Mouse (Mus musculus): ENCODE measurements around the gene Amotl1.
A peak's percentile ranks its signal among the peaks of the same experiment; 100 is the strongest.

Gene Amotl1

DNA sequence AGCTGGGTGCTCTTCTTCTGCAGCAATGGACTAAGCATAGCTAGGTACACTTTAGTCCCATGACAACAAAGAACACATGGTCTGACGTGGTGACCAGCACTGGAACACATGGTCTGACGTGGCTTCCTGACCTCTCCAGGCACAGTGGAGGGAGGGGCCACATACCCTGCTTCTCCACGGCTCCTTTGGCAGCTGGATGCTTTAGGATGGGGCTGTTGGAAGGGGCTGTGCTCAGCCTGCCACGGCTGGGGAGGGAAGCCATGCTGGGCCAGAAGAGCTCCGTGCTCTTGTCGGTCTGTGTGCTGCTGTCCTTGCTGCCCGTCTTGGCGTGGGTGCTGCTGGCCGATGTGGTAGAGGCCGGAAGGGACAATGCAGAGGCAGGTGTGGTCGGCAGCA, 96.5 kb downstream of the Amotl1 start:
- DNase-seq (ENCODE audit: low read depth, low spot score) = no peak

DNA sequence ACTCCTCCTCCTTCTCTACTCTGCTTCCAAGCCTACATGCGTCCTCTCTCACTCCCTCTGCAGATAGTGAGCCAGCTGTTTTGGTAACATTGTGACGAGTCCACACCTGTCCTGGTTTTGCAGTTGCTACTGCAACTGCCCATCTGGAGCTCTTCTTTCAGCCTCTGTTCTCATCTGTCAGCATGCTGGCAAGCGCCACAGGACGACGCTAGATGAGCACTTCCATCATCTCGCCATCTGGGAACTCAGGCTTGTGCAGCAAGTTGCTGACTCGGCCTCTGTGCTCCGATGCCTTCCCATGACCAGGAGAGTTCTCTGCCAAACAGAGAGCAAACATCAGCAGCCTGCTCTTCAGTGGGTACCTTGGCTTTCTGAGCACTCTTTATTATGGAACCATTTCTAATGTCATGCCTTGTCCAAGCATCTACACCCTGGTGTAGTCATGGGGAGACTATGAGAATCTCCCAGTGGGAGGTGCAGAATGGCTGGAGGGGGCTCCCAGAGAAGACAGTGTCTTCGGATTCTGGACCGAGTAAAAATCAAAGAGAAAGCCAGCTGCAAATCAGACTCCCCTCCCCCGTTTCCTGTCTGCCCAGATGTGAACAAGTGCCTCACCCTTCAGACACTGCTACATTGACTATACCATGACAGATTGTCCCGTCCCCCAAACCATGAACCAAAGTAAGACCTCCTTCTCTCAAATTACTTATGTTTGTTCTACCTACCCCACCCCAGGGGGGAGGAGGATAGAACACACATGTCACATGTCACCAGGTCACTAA, 97.1 kb downstream of the Amotl1 start:
- no peak for DNase-seq (ENCODE audit: low read depth, low spot score)

GRCm38 (mm10) chr9:14544034-14544757, 100.7 kb downstream of the Amotl1 start:
- DNase-seq (ENCODE audit: low read depth, low spot score) = peak; percentile 25

DNA sequence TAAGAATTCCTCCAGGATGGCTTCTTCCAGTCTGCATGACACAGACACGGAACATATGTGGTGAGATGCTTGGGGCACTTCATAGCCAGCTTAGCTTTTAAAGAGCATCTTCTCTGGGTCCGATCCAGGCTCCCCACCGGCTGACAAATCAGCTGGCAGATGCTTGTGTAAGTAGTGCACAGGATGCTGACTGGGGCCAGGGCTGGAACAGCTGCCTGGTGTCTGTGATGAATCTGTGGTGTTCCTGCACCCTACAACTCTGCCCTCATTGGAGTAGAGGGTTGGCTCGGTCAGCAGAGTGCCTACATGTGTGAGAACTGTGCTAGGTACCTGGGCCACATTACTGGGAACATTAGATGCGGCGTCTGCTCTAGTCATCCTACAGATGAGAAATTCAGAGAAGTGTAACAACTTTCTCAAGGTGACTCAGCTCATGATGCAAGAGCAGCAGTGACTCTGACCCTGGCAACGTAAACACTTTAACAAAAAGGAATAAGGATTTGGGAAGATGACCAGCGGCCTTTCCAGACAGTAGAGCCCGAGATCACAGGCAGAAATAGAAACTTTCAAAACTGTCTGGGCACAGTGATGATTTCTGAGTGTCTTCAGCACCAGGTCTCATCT, 109.9 kb downstream of the Amotl1 start:
- no peak for DNase-seq (ENCODE audit: low read depth, low spot score)

- no peak for DNase-seq (ENCODE audit: low read depth, low spot score)
These were observed 111.2 kb downstream of the Amotl1 start for GRCm38 (mm10) chr9:14533659-14534058.

DNA sequence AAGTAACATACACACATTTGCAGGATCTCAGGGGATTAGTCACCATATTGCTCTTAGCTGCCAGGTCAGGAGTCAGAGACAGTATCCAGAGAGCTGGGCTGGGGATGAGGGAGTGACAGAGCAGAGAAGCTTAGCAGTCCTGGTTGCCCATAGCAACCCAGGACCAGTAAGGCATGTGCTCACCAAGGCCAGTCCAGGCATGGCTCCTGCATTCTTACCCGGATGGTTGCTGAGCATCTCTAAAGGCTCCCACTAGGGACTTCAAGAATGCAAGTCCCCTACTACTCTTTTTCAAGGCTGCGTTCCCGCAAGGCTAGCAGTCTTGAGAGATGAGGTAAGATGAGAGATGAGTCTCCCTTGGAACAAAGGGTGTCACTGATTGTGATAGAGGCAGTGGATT, 112.6 kb downstream of the Amotl1 start:
- peak; percentile 59 for DNase-seq (ENCODE audit: low read depth, low spot score)

- peak; percentile 33 for DNase-seq (ENCODE audit: low read depth, low spot score)
These were observed 114.9 kb downstream of the Amotl1 start for GRCm38 (mm10) chr9:14530004-14530403.

DNA sequence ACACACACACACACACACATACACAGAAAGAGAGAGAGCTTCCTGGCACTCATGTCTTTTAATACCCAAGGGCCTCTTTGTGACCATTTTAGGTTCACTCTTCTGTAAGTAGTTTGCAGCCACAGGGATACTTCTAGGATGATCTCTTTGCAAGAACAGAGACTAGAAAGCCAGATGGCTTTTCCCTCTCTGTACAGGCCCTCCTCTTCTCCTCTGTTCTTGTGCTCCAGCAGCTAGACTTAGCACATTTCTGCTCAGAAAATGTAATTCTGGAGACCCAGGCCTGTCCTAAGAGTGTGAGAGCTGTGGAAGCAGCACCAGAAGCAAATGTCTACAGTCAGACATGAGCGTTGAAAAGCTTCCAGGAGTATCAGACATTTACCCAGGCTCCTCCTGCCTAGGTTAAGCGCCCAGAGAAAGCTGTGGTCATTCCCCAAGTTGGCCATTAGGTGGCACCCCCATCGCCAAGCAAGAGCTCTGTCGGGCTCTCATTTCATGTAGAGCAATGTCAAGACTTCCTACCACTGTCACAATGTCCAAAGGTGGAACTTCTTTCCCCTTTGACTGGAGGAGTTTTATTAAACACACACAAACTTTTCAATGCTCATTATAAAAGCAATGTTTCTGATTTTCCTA, 121.3 kb downstream of the Amotl1 start:
- DNase-seq (ENCODE audit: low read depth, low spot score) = peak; percentile 77

- DNase-seq (ENCODE audit: low read depth, low spot score) = no peak
These were observed 123.2 kb downstream of the Amotl1 start for GRCm38 (mm10) chr9:14521695-14522094.

GRCm38 (mm10) chr9:14520971-14521670, 123.7 kb downstream of the Amotl1 start:
- DNase-seq (ENCODE audit: low read depth, low spot score) = no peak

DNA sequence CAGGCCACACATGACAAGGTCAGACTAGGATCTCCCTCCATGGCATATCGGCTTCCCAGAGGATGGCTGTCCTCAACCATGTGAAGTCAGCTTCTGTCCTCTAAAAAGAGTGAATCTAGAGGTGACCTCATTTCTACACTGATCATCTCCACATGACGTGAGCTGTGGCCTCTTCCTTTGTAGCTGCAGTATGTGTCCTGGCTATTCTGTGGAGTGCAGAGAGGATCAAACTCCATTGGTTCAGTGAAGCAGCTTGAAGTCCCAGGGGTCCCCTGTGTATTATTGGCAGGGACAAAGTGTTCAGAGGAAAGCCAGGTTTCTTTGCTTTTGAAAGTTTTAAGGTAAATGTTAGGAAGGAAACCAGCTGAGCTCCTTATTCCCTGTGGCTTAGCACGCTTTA, 126.8 kb downstream of the Amotl1 start:
- DNase-seq (ENCODE audit: low read depth, low spot score) = no peak

DNA sequence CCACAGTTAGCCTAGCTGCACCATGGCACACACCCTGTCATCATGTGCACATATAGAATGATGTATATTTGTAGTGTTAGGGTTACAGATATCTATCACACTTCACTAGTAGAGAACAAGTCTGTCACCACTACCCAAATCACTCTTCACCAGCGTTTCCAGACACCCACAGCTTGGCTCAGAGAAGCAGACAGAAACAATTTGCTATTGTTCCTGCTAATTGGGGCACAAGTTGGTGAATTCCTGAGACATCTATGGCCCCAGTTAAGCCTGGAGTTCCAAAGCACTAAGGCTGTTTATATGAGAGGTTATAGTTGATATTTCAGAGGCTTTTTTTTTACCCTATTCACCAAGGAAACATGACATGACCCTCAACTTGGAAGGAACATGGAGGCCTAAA, 127.6 kb downstream of the Amotl1 start:
- DNase-seq (ENCODE audit: low read depth, low spot score) = no peak

DNA sequence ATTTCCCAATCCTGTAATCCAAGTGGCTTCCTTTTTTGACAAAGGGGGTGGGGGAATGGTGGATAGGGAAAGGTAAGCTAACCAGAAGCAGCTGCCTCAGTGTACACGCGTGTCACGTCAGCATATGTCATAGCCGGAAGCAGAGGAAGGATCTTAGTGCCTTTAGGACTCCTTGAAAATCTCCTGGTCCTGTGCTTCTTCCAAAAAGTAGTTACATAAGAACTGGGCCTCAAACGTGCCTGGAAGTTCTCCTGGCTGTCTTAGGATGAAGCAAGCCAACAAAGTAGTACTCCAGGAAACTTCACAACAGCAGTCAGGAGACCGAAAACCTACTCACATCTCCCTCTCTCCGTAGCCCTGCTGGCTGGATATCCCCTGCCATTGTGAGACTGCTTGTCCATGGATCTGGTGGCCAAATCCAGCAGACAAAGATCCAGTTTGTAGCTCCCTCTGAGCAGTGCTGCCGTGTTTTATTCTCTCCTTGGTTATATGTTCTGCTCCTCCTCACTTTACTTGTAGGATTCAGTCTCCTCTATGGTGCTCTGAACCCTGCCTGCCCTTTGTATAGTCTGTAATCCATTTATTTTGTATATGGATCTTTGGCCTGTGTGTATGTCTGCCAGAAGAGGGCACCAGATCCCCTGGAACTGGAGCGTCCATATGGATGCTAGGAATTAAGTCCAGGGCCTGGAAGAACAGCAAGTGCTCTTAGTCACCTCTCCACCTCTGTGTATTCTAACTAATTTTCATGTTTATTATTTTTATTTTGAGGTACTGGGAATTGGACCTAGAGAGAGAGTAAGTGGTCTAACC, 132.0 kb downstream of the Amotl1 start:
- DNase-seq (ENCODE audit: low read depth, low spot score) = peak; percentile 57

DNA sequence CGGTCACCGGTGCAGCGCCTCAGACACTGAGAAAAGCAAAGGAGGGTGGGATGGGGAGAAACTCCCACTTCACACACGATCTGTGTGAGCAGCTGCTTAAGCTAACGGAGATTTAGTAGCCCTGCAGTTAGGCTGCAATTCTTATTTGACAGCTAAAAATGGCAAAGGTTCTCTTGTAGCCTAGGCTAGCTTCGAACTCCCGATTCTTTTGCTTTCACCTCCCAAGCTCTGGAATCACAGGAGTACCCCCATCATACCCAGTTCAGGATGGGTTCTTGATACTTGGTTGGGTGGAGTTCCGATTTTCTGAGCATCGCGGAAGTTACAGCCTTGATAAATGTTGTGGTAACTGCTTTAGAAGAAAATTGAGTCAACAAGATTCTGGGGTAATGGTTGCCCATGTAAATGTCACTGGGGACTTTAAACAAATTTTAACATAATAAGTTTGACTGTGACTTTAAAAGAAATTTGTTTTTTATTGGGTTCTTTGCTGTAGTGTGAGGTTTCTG, 143.9 kb downstream of the Amotl1 start:
- DNase-seq (ENCODE audit: low read depth, low spot score) = no peak

- DNase-seq (ENCODE audit: low read depth, low spot score) = peak; percentile 99
These were observed 144.6 kb downstream of the Amotl1 start, which contains the start of the genes Kdm4d and Cwc15 for GRCm38 (mm10) chr9:14500023-14500915. Gene Kdm4d (minus strand): TSS chr9:14500482. Gene Cwc15 (plus strand): TSS chr9:14500617.

DNA sequence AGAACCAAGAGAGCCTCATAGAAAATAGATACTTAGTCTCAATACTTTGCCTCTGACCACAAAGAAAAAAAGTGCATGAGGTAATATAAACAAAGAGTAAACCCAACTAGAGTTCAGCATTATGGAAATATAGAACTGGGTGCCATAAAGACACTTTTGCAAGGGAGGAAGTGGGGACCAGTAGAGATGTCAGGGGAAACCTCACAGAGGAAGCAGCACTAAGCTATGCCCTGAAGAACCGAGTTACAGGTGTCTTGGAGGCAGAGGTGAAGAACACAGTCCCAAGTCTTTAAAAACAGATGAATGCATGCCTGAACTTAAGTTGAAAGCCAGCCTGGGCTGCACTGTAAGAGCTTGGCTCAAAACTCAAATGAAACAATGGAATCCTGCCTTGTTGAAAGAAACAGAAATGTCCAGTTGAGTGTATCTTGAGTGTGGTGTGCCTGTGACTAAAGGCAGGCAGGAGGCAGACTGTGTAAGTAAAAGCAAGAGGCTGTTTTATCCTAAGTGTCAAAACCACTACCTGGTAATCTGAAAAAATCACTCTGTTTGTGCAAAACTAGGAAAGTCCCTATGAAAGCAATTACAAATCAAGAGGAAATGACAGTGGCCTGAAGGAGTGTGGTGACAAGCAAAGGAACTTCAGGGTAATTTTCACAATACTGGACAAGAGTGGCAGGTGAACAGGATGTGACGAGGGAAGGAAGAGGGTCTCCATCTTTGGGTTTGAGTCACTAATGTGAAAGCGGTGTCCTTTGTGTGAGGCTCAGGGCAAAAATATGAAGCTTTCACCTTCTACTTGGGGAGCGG, 145.8 kb downstream of the Amotl1 start:
- DNase-seq (ENCODE audit: low read depth, low spot score) = no peak

All from R1 (cell line).